In genomic region chr16:16984423-16984941, GRCm38 (mm10) we compare ENCODE assay signal across 8 mouse cellular contexts. TPM values are rescaled to one million over a fixed set of nuclear protein-coding genes. Genes with fewer than 3 reads are reported as not detected.
DNase-seq lines count a peak whose midpoint lies in the region; ATAC-seq and TF ChIP-seq lines count a peak whose summit lies in the region.

No protein-coding gene starts in this region.

- H3K27me3 ChIP-seq in CH12.LX (replicated peaks) = peaks cover 3% of the 10 kb centered on the region
- no peaks in the 10 kb centered on the region for H3K27me3 ChIP-seq in forebrain, embryonic 16.5 days (replicated peaks; ENCODE audit: control insufficient read depth, insufficient read depth, low read length)
- H3K27me3 ChIP-seq in liver, embryonic 15.5 days = no peaks in the 10 kb centered on the region

- peaks cover 59% of the 10 kb centered on the region for H3K79me2 ChIP-seq in CH12.LX (replicated peaks; ENCODE audit: control insufficient read depth, extremely low read depth, insufficient read depth, poor library complexity, severe bottlenecking)

- H3K36me3 ChIP-seq in CH12.LX (replicated peaks in 1 of 2; ENCODE audit: control insufficient read depth in 1 of 2, insufficient read depth in 1 of 2, low read length in 1 of 2) = peaks cover 9 to 41% of the 10 kb centered on the region in 2 experiments
- H3K36me3 ChIP-seq in forebrain, embryonic 16.5 days (ENCODE audit: control insufficient read depth, insufficient read depth) = no peaks in the 10 kb centered on the region; the same call in 1 of the 2 replicates
- H3K36me3 ChIP-seq in liver, embryonic 15.5 days (replicated peaks) = peaks cover 25% of the 10 kb centered on the region

- in situ Hi-C loops in CH12.LX (cut with MboI; ENCODE audit: low pct_ligation_motif_present, low pct_unique_long_range_greater_than_20kb, low sequenced_read_pairs) = no loop called here

- H3K9ac ChIP-seq in CH12.LX (ENCODE audit: insufficient read depth, low read depth) = peak overlapping the region; percentile 92
- H3K9ac ChIP-seq in forebrain, embryonic 16.5 days (replicated peaks; ENCODE audit: low read depth, low read length) = peak overlapping the region; percentile 91
- peak overlapping the region; percentile 94 for H3K9ac ChIP-seq in liver, embryonic 15.5 days

- no peak for TF ChIP-seq EP300 in CH12.LX (IDR thresholded peaks at IDR 0.05; ENCODE audit: low read length)

- peak overlapping the region; percentile 67 to 94 (median 88) for H3K4me3 ChIP-seq in CH12.LX (replicated peaks in 1 of 3; ENCODE audit: low read depth in 2 of 3, low read length in 2 of 3, poor library complexity in 1 of 3)
- peak overlapping the region; percentile 83 for H3K4me3 ChIP-seq in forebrain, embryonic 16.5 days (replicated peaks; ENCODE audit: low read length)
- peak overlapping the region; percentile 99 for H3K4me3 ChIP-seq in liver, embryonic 15.5 days (replicated peaks)

- TF ChIP-seq RAD21 in CH12.LX (IDR thresholded peaks at IDR 0.05; ENCODE audit: low read depth, low read length) = no peak

- no peak for TF ChIP-seq CTCF in CH12.LX (conservative IDR thresholded peaks at IDR 0.05 in 1 of 2, IDR thresholded peaks at IDR 0.05 in 1 of 2; ENCODE audit: low read depth in 2 of 2, low read length in 2 of 2)

- DNase-seq in heart, adult 11 months = peak; percentile 9
- no peak for DNase-seq in heart, adult 9 months (ENCODE audit: low spot score in 2 of 2)
- DNase-seq in CH12.LX (ENCODE audit: extremely low read depth) = no peak
- DNase-seq in cerebellum, postnatal 14 days = no peak
- no peak for DNase-seq in thymus, adult 18-20 months
- no peak for DNase-seq in left cerebral cortex, adult 9 months (ENCODE audit: low spot score in 2 of 2)

- no peak overlapping the region for H3K27ac ChIP-seq in CH12.LX (ENCODE audit: insufficient read depth, low read depth)
- no peak overlapping the region for H3K27ac ChIP-seq in forebrain, embryonic 16.5 days (ENCODE audit: low read length)
- no peak overlapping the region for H3K27ac ChIP-seq in liver, embryonic 15.5 days (replicated peaks)

- H3K4me2 ChIP-seq in CH12.LX (ENCODE audit: insufficient read depth, low read depth, poor library complexity, severe bottlenecking) = peak overlapping the region; percentile 90; the same call in 1 of the 2 replicates
- H3K4me2 ChIP-seq in forebrain, embryonic 16.5 days (ENCODE audit: low read length) = peak overlapping the region; percentile 79
- H3K4me2 ChIP-seq in liver, embryonic 15.5 days = peak overlapping the region; percentile 90

- peaks cover 2% of the 10 kb centered on the region for H3K9me3 ChIP-seq in CH12.LX (replicated peaks; ENCODE audit: low read length)
- no peaks in the 10 kb centered on the region for H3K9me3 ChIP-seq in forebrain, embryonic 16.5 days (ENCODE audit: control insufficient read depth, low read length)
- H3K9me3 ChIP-seq in liver, embryonic 15.5 days (replicated peaks) = no peaks in the 10 kb centered on the region

- dilution Hi-C loops in CH12.LX (cut with MboI; ENCODE audit: extremely low pct_ligation_motif_present, extremely low pct_unique_long_range_greater_than_20kb, low sequenced_read_pairs) = no loop called here

- no peak for TF ChIP-seq POLR2A in CH12.LX (IDR thresholded peaks at IDR 0.05; ENCODE audit: low read depth, low read length)

- ATAC-seq in forebrain, embryonic 16.5 days = no peak
- ATAC-seq in liver, embryonic 15.5 days (ENCODE audit: insufficient read depth) = no peak

- H3K4me1 ChIP-seq in CH12.LX (ENCODE audit: control insufficient read depth in 1 of 2, insufficient read depth in 2 of 2) = peaks cover 11 to 48% of the 10 kb centered on the region in 2 experiments
- H3K4me1 ChIP-seq in forebrain, embryonic 16.5 days (replicated peaks; ENCODE audit: control insufficient read depth, insufficient read depth, low read length) = peaks cover 22% of the 10 kb centered on the region
- H3K4me1 ChIP-seq in liver, embryonic 15.5 days (replicated peaks) = peaks cover 37% of the 10 kb centered on the region

- WGBS in forebrain, embryonic 16.5 days = 18% methylated on average over 9 of the region's 9 CpGs
- 4% methylated on average over 9 of the region's 9 CpGs for WGBS in liver, embryonic 15.5 days (ENCODE audit: insufficient replicate concordance)

TF ChIP-seq in CH12.LX, 34 proteins besides CTCF, POLR2A, EP300 and RAD21:
- TF ChIP-seq TCF12 (IDR thresholded peaks at IDR 0.05; ENCODE audit: low read depth, low read length) (0 out of 2 replicates have a peak, but pooled peaks have one; percentile 8), USF2 (conservative IDR thresholded peaks at IDR 0.05; ENCODE audit: low read depth, low read length) (no peak), CHD1 (IDR thresholded peaks at IDR 0.05; ENCODE audit: low read depth, low read length) (peak; percentile 89; the same call in 1 of the 2 replicates)

RNA-seq across cellular contexts. Expression of gene Mapk1, which starts 1.3 kb away (rescaled TPM):
- 162 and 190 TPM in 2 replicates for total RNA-seq in CH12.LX (2012; rRNA removed)
- 317 and 322 TPM in 2 replicates for total RNA-seq in CH12.LX (2014; rRNA removed)
- 234 and 244 TPM in 2 replicates for polyA plus RNA-seq in CH12.LX (2012; ENCODE audit: insufficient read length, low read depth)
- polyA plus RNA-seq in forebrain, embryonic 16.5 days (2015; fragmentation: Nextera tagmentation; extraction: Ambion mirVana) = 196 and 210 TPM in 2 replicates
- 80.3 and 82.0 TPM in 2 replicates for polyA plus RNA-seq in liver, embryonic 15.5 days (2015; fragmentation: Nextera tagmentation; extraction: Ambion mirVana)
